Mouse (Mus musculus) G1E (cell line): ENCODE data around the gene Ccl2. TPM values are rescaled to one million over a fixed set of nuclear protein-coding genes. Genes with fewer than 3 reads are reported as not detected.

Source experiments
- ATAC-seq: 2 replicates; pipeline ENCODE4 v1.8.0; 2016; ENCODE audit warnings: mild to moderate bottlenecking; ENCODE audit not compliant: insufficient number of reproducible peaks, poor library complexity, low FRiP score, severe bottlenecking; ENCODE audit errors: extremely low read depth
- DNase-seq: peaks from one replicate; pipeline ENCODE4 v3.0.0; 2012; ENCODE audit warnings: low spot score
- H3K27me3 ChIP-seq: 2 replicates; pipeline ENCODE4 v1.6.1; 2012; ENCODE audit warnings: mild to moderate bottlenecking, low read length, inconsistent platforms; ENCODE audit not compliant: insufficient read depth
- H3K36me3 ChIP-seq: replicated peaks from 2 replicates; pipeline ENCODE3; 2012; ENCODE audit warnings: mild to moderate bottlenecking, inconsistent platforms
- H3K4me1 ChIP-seq: 2 replicates; pipeline ENCODE4 v1.6.1; 2012; ENCODE audit warnings: low read depth, low read length, inconsistent platforms, mixed read lengths; ENCODE audit not compliant: insufficient read depth
- H3K4me3 ChIP-seq: 2 replicates; pipeline ENCODE4 v1.5.1; 2012; ENCODE audit warnings: low read depth, mild to moderate bottlenecking, inconsistent platforms, low read length, moderate library complexity, mixed read lengths
- H3K9me3 ChIP-seq: replicated peaks from 2 replicates; pipeline ENCODE4 v1.6.1; 2012; ENCODE audit warnings: inconsistent platforms
- CTCF ChIP-seq: IDR thresholded peaks from 2 replicates; pipeline ENCODE4 v1.5.1; 2012; ENCODE audit warnings: low read depth, low read length, inconsistent platforms, mixed read lengths
- GATA1 ChIP-seq: IDR thresholded peaks from 2 replicates; pipeline ENCODE4 v1.6.1; 2012; ENCODE audit warnings: borderline replicate concordance, low read length, inconsistent platforms, mixed read lengths
- GATA2 ChIP-seq: IDR thresholded peaks from 2 replicates; pipeline ENCODE4 v1.6.1; 2012; ENCODE audit warnings: low read depth, low read length, inconsistent platforms, borderline replicate concordance
- POLR2AphosphoS5 ChIP-seq: IDR thresholded peaks from 2 replicates; pipeline ENCODE4 v1.6.1; 2012; ENCODE audit warnings: low read depth, low read length, inconsistent platforms; ENCODE audit not compliant: insufficient replicate concordance
- TAL1 ChIP-seq: conservative IDR thresholded peaks from 2 replicates; pipeline ENCODE4 v1.6.1; 2012; ENCODE audit warnings: low read depth, low read length, inconsistent platforms, mixed read lengths
- polyA plus RNA-seq: library from polyadenylated mRNA; stranded (reverse); fragments of >175 nt; gene quantifications from 2 replicates; pipeline ENCODE4 v1.2.3, GENCODE M21; 2012
- total RNA-seq, 2 experiments: library from RNA; stranded (forward) in 1 of 2; stranded (reverse) in 1 of 2; fragments of 200-1000 nt in 1 of 2; fragments of >200 nt in 1 of 2; fragmentation: Nextera tagmentation in 1 of 2; gene quantifications; 2 replicates each; pipeline ENCODE4 v1.2.3; 2014 to 2017

Ccl2 gene
- total and polyA plus RNA-seq, 3 experiments, result not detected

- TF ChIP-seq TAL1 (no peak), CTCF (no peak), GATA1 (no peak), GATA2 (no peak), POLR2AphosphoS5 (no peak)
- DNase-seq (no peak), ATAC-seq (no peak)
These were observed 42.9 kb downstream of the Ccl2 start for GRCm38 (mm10) chr11:82078136-82078730.

DNA sequence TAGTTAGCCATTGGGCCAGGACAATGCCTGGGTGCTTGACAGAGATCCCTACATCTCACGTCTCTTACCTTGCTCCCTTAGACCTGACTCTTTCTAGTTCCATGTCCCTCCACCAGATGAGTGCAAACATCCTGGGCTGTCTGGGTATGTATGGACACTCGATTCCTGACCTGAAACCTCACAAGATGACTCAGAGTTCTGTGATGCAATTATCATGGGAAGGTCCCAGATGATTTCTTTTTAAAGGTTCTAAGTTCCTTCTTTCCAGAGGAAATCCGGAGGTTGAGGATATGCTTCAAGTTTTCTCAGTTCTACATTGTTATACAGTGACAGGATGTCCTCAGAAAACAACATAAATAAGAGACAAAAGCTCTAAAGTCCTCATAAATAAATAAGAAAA is 45.5 kb downstream of the Ccl2 start:
- peaks cover 19% of the 10 kb centered on the region for H3K9me3 ChIP-seq
- TF ChIP-seq GATA1, result no peak
- no peak for TF ChIP-seq TAL1
- no peak for TF ChIP-seq CTCF
- no peak for TF ChIP-seq POLR2AphosphoS5
- TF ChIP-seq GATA2, result no peak
- no peaks in the 10 kb centered on the region for H3K4me1 ChIP-seq
- H3K4me3 ChIP-seq, result no peak overlapping the region
- no peaks in the 10 kb centered on the region for H3K27me3 ChIP-seq
- DNase-seq, result no peak
- no peaks in the 10 kb centered on the region for H3K36me3 ChIP-seq
- no peak for ATAC-seq

More at GRCm38 (mm10) chr11:82078136-82078730, 42.9 kb downstream of the Ccl2 start:
- Histone ChIP-seq H3K9me3 (peaks cover 27% of the 10 kb centered on the region), H3K4me3 (no peak overlapping the region), H3K27me3 (no peaks in the 10 kb centered on the region), H3K36me3 (no peaks in the 10 kb centered on the region), H3K4me1 (no peaks in the 10 kb centered on the region)

GRCm38 (mm10) chr11:82084360-82084759 is 49.0 kb downstream of the Ccl2 start:
- no peak for DNase-seq
- no peaks in the 10 kb centered on the region for H3K27me3 ChIP-seq
- TF ChIP-seq POLR2AphosphoS5, result no peak
- no peak for TF ChIP-seq GATA1
- no peak for TF ChIP-seq TAL1
- no peak for TF ChIP-seq CTCF
- TF ChIP-seq GATA2, result no peak
- H3K4me3 ChIP-seq, result no peak overlapping the region
- H3K4me1 ChIP-seq, result no peaks in the 10 kb centered on the region
- H3K36me3 ChIP-seq, result no peaks in the 10 kb centered on the region
- ATAC-seq, result no peak
- H3K9me3 ChIP-seq, result peaks cover 16% of the 10 kb centered on the region

Other genes with a start within 250 kb of the Ccl2 start
- gene 5530401A14Rik, start 174.9 kb upstream of the Ccl2 start, total RNA-seq (2014; fragmentation: Nextera tagmentation), result 0.23 and 0.34 TPM in 2 replicates
- gene 5530401A14Rik, start 174.9 kb upstream of the Ccl2 start, total RNA-seq (2017), result 0.05 TPM in 1 of 2 replicates, not detected in the other
- gene 5530401A14Rik, start 174.9 kb upstream of the Ccl2 start, polyA plus RNA-seq, result not detected in 2 replicates
- not detected in 2 replicates for gene Asic2, start 67.1 kb upstream of the Ccl2 start, total RNA-seq (2014; fragmentation: Nextera tagmentation)
- 0.12 and 0.16 TPM in 2 replicates for gene Asic2, start 67.1 kb upstream of the Ccl2 start, total RNA-seq (2017)
- not detected in 2 replicates for gene Asic2, start 67.1 kb upstream of the Ccl2 start, polyA plus RNA-seq
- gene Gm17268, start 3.0 kb downstream of the Ccl2 start, total RNA-seq (2014; fragmentation: Nextera tagmentation), result not detected in 2 replicates
- not detected in 2 replicates for gene Gm17268, start 3.0 kb downstream of the Ccl2 start, total RNA-seq (2017)
- not detected in 2 replicates for gene Gm17268, start 3.0 kb downstream of the Ccl2 start, polyA plus RNA-seq
- not detected in 2 replicates for gene Ccl7, start 10.1 kb downstream of the Ccl2 start, total RNA-seq (2014; fragmentation: Nextera tagmentation)
- not detected in 2 replicates for gene Ccl7, start 10.1 kb downstream of the Ccl2 start, total RNA-seq (2017)
- gene Ccl7, start 10.1 kb downstream of the Ccl2 start, polyA plus RNA-seq, result not detected in 2 replicates
- not detected in 2 replicates for gene Ccl11, start 22.3 kb downstream of the Ccl2 start, total RNA-seq (2014; fragmentation: Nextera tagmentation)
- not detected in 2 replicates for gene Ccl11, start 22.3 kb downstream of the Ccl2 start, total RNA-seq (2017)
- not detected in 2 replicates for gene Ccl11, start 22.3 kb downstream of the Ccl2 start, polyA plus RNA-seq
- not detected in 2 replicates for gene Ccl12, start 66.3 kb downstream of the Ccl2 start, total RNA-seq (2014; fragmentation: Nextera tagmentation)
- gene Ccl12, start 66.3 kb downstream of the Ccl2 start, total RNA-seq (2017), result not detected in 2 replicates
- gene Ccl12, start 66.3 kb downstream of the Ccl2 start, polyA plus RNA-seq, result not detected in 2 replicates
- not detected in 2 replicates for gene Ccl8, start 79.6 kb downstream of the Ccl2 start, total RNA-seq (2014; fragmentation: Nextera tagmentation)
- not detected in 2 replicates for gene Ccl8, start 79.6 kb downstream of the Ccl2 start, total RNA-seq (2017)
- not detected in 2 replicates for gene Ccl8, start 79.6 kb downstream of the Ccl2 start, polyA plus RNA-seq